Mouse (Mus musculus) embryo, embryonic 9.5 days (tissue): ENCODE results near the gene Akap13.

Experiments used
- DNase-seq: peaks from one replicate; pipeline ENCODE4 v3.0.0-alpha.2; 2017; ENCODE audit errors: extremely low spot score

Gene Akap13

GRCm38 (mm10) chr7:75666982-75667381, 211.6 kb downstream of the Akap13 start:
- no peak for DNase-seq

- no peak for DNase-seq
These were observed 212.2 kb downstream of the Akap13 start for GRCm38 (mm10) chr7:75667531-75667930.

GRCm38 (mm10) chr7:75668396-75668795, 213.1 kb downstream of the Akap13 start:
- DNase-seq: peak; percentile 9

GRCm38 (mm10) chr7:75669416-75669815, 214.1 kb downstream of the Akap13 start:
- DNase-seq: no peak

GRCm38 (mm10) chr7:75679631-75680030, 224.3 kb downstream of the Akap13 start:
- DNase-seq: no peak

- no peak for DNase-seq
These were observed 227.6 kb downstream of the Akap13 start for GRCm38 (mm10) chr7:75682901-75683300.

- no peak for DNase-seq
These were observed 228.1 kb downstream of the Akap13 start for GRCm38 (mm10) chr7:75683410-75683809.

- no peak for DNase-seq
These were observed 229.6 kb downstream of the Akap13 start for GRCm38 (mm10) chr7:75684976-75685375.

GRCm38 (mm10) chr7:75686046-75686826, 230.9 kb downstream of the Akap13 start:
- no peak for DNase-seq

GRCm38 (mm10) chr7:75686827-75687164, 231.5 kb downstream of the Akap13 start:
- no peak for DNase-seq

GRCm38 (mm10) chr7:75688144-75688543, 232.8 kb downstream of the Akap13 start:
- no peak for DNase-seq

- no peak for DNase-seq
These were observed 239.4 kb downstream of the Akap13 start for GRCm38 (mm10) chr7:75694777-75695176.

- DNase-seq: no peak
These were observed 244.5 kb downstream of the Akap13 start for GRCm38 (mm10) chr7:75699836-75700235.

- no peak for DNase-seq
These were observed 245.5 kb downstream of the Akap13 start for GRCm38 (mm10) chr7:75700771-75701345.

- no peak for DNase-seq
These were observed 246.4 kb downstream of the Akap13 start for GRCm38 (mm10) chr7:75701761-75702160.

- no peak for DNase-seq
These were observed 247.0 kb downstream of the Akap13 start for GRCm38 (mm10) chr7:75702368-75702767.

GRCm38 (mm10) chr7:75702966-75703645, 247.8 kb downstream of the Akap13 start:
- no peak for DNase-seq

- no peak for DNase-seq
These were observed 249.5 kb downstream of the Akap13 start for GRCm38 (mm10) chr7:75704862-75705261.

GRCm38 (mm10) chr7:75709936-75710335, 254.6 kb downstream of the Akap13 start:
- no peak for DNase-seq

GRCm38 (mm10) chr7:75710920-75711319, 255.6 kb downstream of the Akap13 start:
- no peak for DNase-seq

GRCm38 (mm10) chr7:75711436-75711835, 256.1 kb downstream of the Akap13 start:
- no peak for DNase-seq

GRCm38 (mm10) chr7:75712808-75713207, 257.5 kb downstream of the Akap13 start:
- no peak for DNase-seq

GRCm38 (mm10) chr7:75713959-75714358, 258.6 kb downstream of the Akap13 start:
- DNase-seq: no peak
